Mouse (Mus musculus) hindbrain, embryonic 12.5 days (tissue): ENCODE measurements around the gene Cdc5l. TPM values are rescaled to one million over a fixed set of nuclear protein-coding genes. Genes with fewer than 3 reads are reported as not detected.
A peak's percentile ranks its signal among the peaks of the same experiment; 100 is the strongest.
"Not testable (repeated sequence)": the region's sequence is repeated elsewhere in the genome, so short reads cannot be mapped to it uniquely, and the experiment has no call there.

ENCODE experiments used
- ATAC-seq: fragments of 200-750 bp; cut with Nextera tagmentation; 2 replicates; pipeline ENCODE4 v1.8.0; 2017; ENCODE audit warnings: moderate TSS enrichment; ENCODE audit not compliant: low FRiP score
- H3K27ac ChIP-seq: fragments of 300-500 bp; sonication (generic); 2 replicates; pipeline ENCODE4 v1.5.1; 2016; ENCODE audit warnings: mild to moderate bottlenecking
- H3K27me3 ChIP-seq: fragments of 300-500 bp; sonication (generic); 2 replicates; pipeline ENCODE4 v1.6.1; 2016; ENCODE audit warnings: mild to moderate bottlenecking
- H3K36me3 ChIP-seq: fragments of 300-500 bp; sonication (generic); 2 replicates; pipeline ENCODE4 v1.6.1; 2016; ENCODE audit warnings: mild to moderate bottlenecking
- H3K4me1 ChIP-seq: fragments of 300-500 bp; sonication (generic); 2 replicates; pipeline ENCODE4 v1.6.1; 2016
- H3K4me2 ChIP-seq: fragments of 300-500 bp; sonication (generic); replicated peaks from 2 replicates; pipeline ENCODE4 v1.6.1; 2016; ENCODE audit warnings: mild to moderate bottlenecking
- H3K4me3 ChIP-seq: fragments of 300-500 bp; sonication (generic); 2 replicates; pipeline ENCODE4 v1.5.1; 2016; ENCODE audit warnings: mild to moderate bottlenecking
- H3K9ac ChIP-seq: fragments of 300-500 bp; sonication (generic); 2 replicates; pipeline ENCODE4 v1.6.1; 2016; ENCODE audit warnings: mild to moderate bottlenecking, moderate library complexity
- H3K9me3 ChIP-seq: fragments of 300-500 bp; sonication (generic); replicated peaks from 2 replicates; pipeline ENCODE4 v1.6.1; 2016; ENCODE audit warnings: mild to moderate bottlenecking
- WGBS: fragments of 180-500 bp; shearing (Covaris S2); methylation state at CpG from one replicate; pipeline ENCODE4 v1.1.7; 2016; 5-methylcytosine and 5-hydroxymethylcytosine counted together
- polyA plus RNA-seq: library from polyadenylated mRNA; unstranded; fragments of >200 nt; fragmentation: Nextera tagmentation; extraction: Ambion mirVana; gene quantifications from 2 replicates; pipeline ENCODE4 v1.2.1, GENCODE M21; 2016

Cdc5l gene
- polyA plus RNA-seq, 1 experiment from 2014 or later = 75.2 TPM

- Histone ChIP-seq H3K9ac (peak overlapping the region; percentile 87), H3K4me3 (peak overlapping the region; percentile 93), H3K4me1 (peaks cover 23% of the 10 kb centered on the region), H3K9me3 (no peaks in the 10 kb centered on the region), H3K36me3 (peaks cover 3% of the 10 kb centered on the region; the same call in 1 of the 2 replicates), H3K27me3 (no peaks in the 10 kb centered on the region), H3K4me2 (peak overlapping the region; percentile 71), H3K27ac (peak overlapping the region; percentile 96)
- 2% methylated on average over 57 of the region's 62 CpGs for WGBS
- peak; percentile 86 for ATAC-seq
These were observed 685 bp downstream of the Cdc5l start for GRCm38 (mm10) chr17:45432706-45433398.

- Histone ChIP-seq H3K9ac (peak overlapping the region; percentile 87), H3K27me3 (no peaks in the 10 kb centered on the region), H3K9me3 (no peaks in the 10 kb centered on the region), H3K4me1 (peaks cover 23% of the 10 kb centered on the region), H3K4me3 (peak overlapping the region; percentile 93), H3K27ac (no peak overlapping the region), H3K36me3 (peaks cover 10% of the 10 kb centered on the region), H3K4me2 (peak overlapping the region; percentile 71)
- WGBS = 82% methylated on average over 3 of the region's 3 CpGs
- no peak for ATAC-seq
These were observed 1.5 kb downstream of the Cdc5l start for GRCm38 (mm10) chr17:45432007-45432406.

- Histone ChIP-seq H3K4me1 (no peaks in the 10 kb centered on the region), H3K9ac (no peak overlapping the region), H3K9me3 (no peaks in the 10 kb centered on the region), H3K4me2 (no peak overlapping the region), H3K27ac (no peak overlapping the region), H3K36me3 (peaks cover 62% of the 10 kb centered on the region), H3K4me3 (no peak overlapping the region), H3K27me3 (no peaks in the 10 kb centered on the region)
- WGBS = 92% methylated on average over 2 of the region's 2 CpGs
- ATAC-seq = no peak
These were observed 16.1 kb downstream of the Cdc5l start for GRCm38 (mm10) chr17:45417387-45417786.

GRCm38 (mm10) chr17:45411617-45412016, 21.9 kb downstream of the Cdc5l start:
- H3K9ac ChIP-seq, H3K9me3 ChIP-seq, H3K4me3 ChIP-seq, H3K4me1 ChIP-seq, H3K27me3 ChIP-seq, H3K27ac ChIP-seq, H3K4me2 ChIP-seq, ATAC-seq: not testable (repeated sequence)
- 95% methylated on average over 2 of the region's 2 CpGs for WGBS
- peaks cover 81% of the 10 kb centered on the region for H3K36me3 ChIP-seq

GRCm38 (mm10) chr17:45408719-45409118, 24.8 kb downstream of the Cdc5l start:
- Histone ChIP-seq H3K4me2 (no peak overlapping the region), H3K9me3 (no peaks in the 10 kb centered on the region), H3K27me3 (no peaks in the 10 kb centered on the region), H3K27ac (no peak overlapping the region), H3K4me3 (no peak overlapping the region), H3K36me3 (peaks cover 74% of the 10 kb centered on the region), H3K4me1 (no peaks in the 10 kb centered on the region), H3K9ac (no peak overlapping the region)
- no peak for ATAC-seq
- 92% methylated on average over 2 of the region's 2 CpGs for WGBS

GRCm38 (mm10) chr17:45406281-45406680, 27.3 kb downstream of the Cdc5l start:
- Histone ChIP-seq H3K4me2 (no peak overlapping the region), H3K4me1 (no peaks in the 10 kb centered on the region), H3K27me3 (no peaks in the 10 kb centered on the region), H3K9ac (no peak overlapping the region), H3K4me3 (no peak overlapping the region), H3K36me3 (peaks cover 56% of the 10 kb centered on the region), H3K27ac (no peak overlapping the region), H3K9me3 (no peaks in the 10 kb centered on the region)
- ATAC-seq = no peak
- WGBS = 98% methylated on average over 10 of the region's 10 CpGs

GRCm38 (mm10) chr17:45403207-45403606, 30.3 kb downstream of the Cdc5l start:
- Histone ChIP-seq H3K9ac (no peak overlapping the region), H3K4me2 (no peak overlapping the region), H3K9me3 (no peaks in the 10 kb centered on the region), H3K36me3 (peaks cover 35% of the 10 kb centered on the region), H3K27ac (no peak overlapping the region), H3K27me3 (no peaks in the 10 kb centered on the region), H3K4me1 (no peaks in the 10 kb centered on the region), H3K4me3 (no peak overlapping the region)
- WGBS = 19% methylated on average over 3 of the region's 3 CpGs
- no peak for ATAC-seq

- H3K4me3 ChIP-seq = no peak overlapping the region
- H3K4me2 ChIP-seq = no peak overlapping the region
- no peaks in the 10 kb centered on the region for H3K4me1 ChIP-seq
- ATAC-seq = no peak
- H3K9ac ChIP-seq = no peak overlapping the region
- H3K9me3 ChIP-seq = no peaks in the 10 kb centered on the region
- no peak overlapping the region for H3K27ac ChIP-seq
- 76% methylated on average over 3 of the region's 3 CpGs for WGBS
- no peaks in the 10 kb centered on the region for H3K27me3 ChIP-seq
- H3K36me3 ChIP-seq = peaks cover 32% of the 10 kb centered on the region
These were observed 30.9 kb downstream of the Cdc5l start for GRCm38 (mm10) chr17:45402601-45403000.

GRCm38 (mm10) chr17:45402126-45402525, 31.4 kb downstream of the Cdc5l start:
- Histone ChIP-seq H3K4me2 (no peak overlapping the region), H3K9ac (no peak overlapping the region), H3K27ac (no peak overlapping the region), H3K36me3 (peaks cover 27% of the 10 kb centered on the region), H3K4me3 (no peak overlapping the region), H3K9me3 (no peaks in the 10 kb centered on the region), H3K4me1 (no peaks in the 10 kb centered on the region), H3K27me3 (no peaks in the 10 kb centered on the region)
- WGBS = 92% methylated on average over 1 of the region's 1 CpGs
- no peak for ATAC-seq

- Histone ChIP-seq H3K4me2 (no peak overlapping the region), H3K9ac (no peak overlapping the region), H3K9me3 (no peaks in the 10 kb centered on the region), H3K4me3 (no peak overlapping the region), H3K27ac (no peak overlapping the region), H3K36me3 (peaks cover 21% of the 10 kb centered on the region), H3K4me1 (no peaks in the 10 kb centered on the region), H3K27me3 (no peaks in the 10 kb centered on the region)
- WGBS = 90% methylated on average over 5 of the region's 5 CpGs
- ATAC-seq = no peak
These were observed 32.2 kb downstream of the Cdc5l start for GRCm38 (mm10) chr17:45401126-45401905.

- ATAC-seq = no peak
- H3K27me3 ChIP-seq = no peaks in the 10 kb centered on the region
- 95% methylated on average over 2 of the region's 2 CpGs for WGBS
- peaks cover 15% of the 10 kb centered on the region; the same call in 1 of the 2 replicates for H3K36me3 ChIP-seq
- H3K4me3 ChIP-seq = no peak overlapping the region
- H3K27ac ChIP-seq = no peak overlapping the region
- no peaks in the 10 kb centered on the region for H3K9me3 ChIP-seq
- H3K4me1 ChIP-seq = no peaks in the 10 kb centered on the region
- H3K4me2 ChIP-seq = no peak overlapping the region
- H3K9ac ChIP-seq = no peak overlapping the region
These were observed 35.5 kb downstream of the Cdc5l start for GRCm38 (mm10) chr17:45398021-45398420.

- Histone ChIP-seq H3K9me3 (no peaks in the 10 kb centered on the region), H3K9ac (no peak overlapping the region), H3K4me1 (no peaks in the 10 kb centered on the region), H3K4me3 (no peak overlapping the region), H3K36me3 (peaks cover 16% of the 10 kb centered on the region), H3K4me2 (no peak overlapping the region), H3K27ac (no peak overlapping the region), H3K27me3 (no peaks in the 10 kb centered on the region)
- WGBS = 74% methylated on average over 3 of the region's 3 CpGs
- ATAC-seq = no peak
These were observed 36.0 kb downstream of the Cdc5l start for GRCm38 (mm10) chr17:45397541-45397940.
